Mouse (Mus musculus) gastrocnemius, postnatal 36 days (tissue): ENCODE data around the gene Ntsr2. TPM values are rescaled to one million over a fixed set of nuclear protein-coding genes. Genes with fewer than 3 reads are reported as not detected.

Source experiments
- total RNA-seq, 2 experiments: library from RNA; stranded (reverse); gene quantifications; 2 replicates each; pipeline ENCODE4 v1.2.3; 2021

Gene Ntsr2
- total RNA-seq, 2 experiments from 2014 or later: 2.2 to 2.6 TPM

Other genes starting within 250 kb of the Ntsr2 start
- gene Lpin1, start 42.4 kb upstream of the Ntsr2 start, total RNA-seq: 100 to 1,000 TPM; 227 to 246 TPM
- gene Greb1, start 147.5 kb downstream of the Ntsr2 start, total RNA-seq: 1 to 10 TPM in 1 of 2 experiments, under 1 TPM in 1; 0.86 to 1.1 TPM
- 100 to 1,000 TPM; 116 to 120 TPM for gene E2f6, start 157.6 kb downstream of the Ntsr2 start, total RNA-seq
- gene Rock2, start 241.5 kb downstream of the Ntsr2 start, total RNA-seq: 10 to 100 TPM; 75.7 to 78.2 TPM